Mouse (Mus musculus): Measurements from ENCODE around the gene Glis3. TPM values are rescaled to one million over a fixed set of nuclear protein-coding genes. Genes with fewer than 3 reads are reported as not detected.

Gene Glis3
- polyA plus RNA-seq (2014; fragmentation: Nextera tagmentation; extraction: Ambion mirVana) = 2.3 and 2.9 TPM in 2 replicates

GRCm38 (mm10) chr19:28679776-28680391, at the start of gene Glis3:
Gene Glis3, minus strand, starts transcription at chr19:28680077.
- DNase-seq (ENCODE audit: low spot score) = peak; percentile 76
- H3K9ac ChIP-seq (ENCODE audit: low read depth, low read length) = peak within 1 kb of the TSS; percentile 31

DNA sequence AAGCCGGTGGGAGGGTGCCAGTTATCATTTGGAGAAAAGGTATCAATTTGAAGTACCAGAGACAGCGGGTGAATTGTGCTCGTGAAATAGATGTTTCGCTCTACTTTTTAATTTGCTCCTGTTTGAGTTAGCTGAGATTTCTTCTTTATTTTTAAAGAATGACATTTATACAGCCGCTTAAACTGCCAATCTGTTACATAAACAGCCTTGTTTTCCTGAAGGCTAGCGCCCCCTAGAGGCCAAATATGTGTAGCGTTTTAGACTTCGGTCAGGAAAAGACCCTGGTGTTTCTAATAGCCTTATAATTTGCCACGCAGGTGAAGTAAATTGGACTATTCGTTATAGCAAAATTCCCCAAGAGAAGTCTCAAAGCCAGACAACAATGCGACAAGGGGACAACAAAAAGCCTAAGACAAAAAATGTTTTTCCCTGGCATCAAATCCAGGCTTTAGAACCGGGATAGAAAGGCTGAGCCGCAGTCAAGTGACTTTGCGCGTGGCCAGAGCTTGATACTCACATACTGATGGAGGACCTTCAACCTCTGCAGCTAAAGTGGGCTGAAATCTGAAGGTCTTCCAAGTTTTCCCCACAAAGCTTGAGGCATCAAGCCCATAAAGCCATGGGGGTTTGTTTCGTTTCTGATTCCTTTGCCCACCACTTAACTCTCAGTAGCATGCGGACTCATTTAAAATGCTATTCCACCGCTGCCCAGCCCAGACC, 46.4 kb upstream of the Glis3 start:
- Histone ChIP-seq H3K9ac (ENCODE audit: low read depth, low read length) (no peak overlapping the region), H3K4me1 (replicated peaks; ENCODE audit: control insufficient read depth, insufficient read depth, low read length) (no peaks in the 10 kb centered on the region), H3K36me3 (ENCODE audit: control insufficient read depth, insufficient read depth, low read length) (no peaks in the 10 kb centered on the region), H3K4me3 (ENCODE audit: low read depth, low read length) (no peak overlapping the region), H3K27me3 (ENCODE audit: control insufficient read depth, insufficient read depth, low read length) (peaks cover 2% of the 10 kb centered on the region; the same call in 1 of the 2 replicates), H3K9me3 (ENCODE audit: control insufficient read depth, low read length) (no peaks in the 10 kb centered on the region), H3K4me2 (replicated peaks; ENCODE audit: low read depth, low read length) (no peak overlapping the region), H3K27ac (ENCODE audit: low read depth, low read length) (no peak overlapping the region)
- DNase-seq (ENCODE audit: low spot score) (peak; percentile 81), ATAC-seq (ENCODE audit: low FRiP score) (no peak)
- WGBS = 58% methylated on average over 18 of the region's 18 CpGs

More at GRCm38 (mm10) chr19:28679776-28680391, at the start of gene Glis3:
- peaks cover 10% of the 10 kb centered on the region for H3K4me1 ChIP-seq (replicated peaks; ENCODE audit: control insufficient read depth, insufficient read depth, low read length)
- H3K27ac ChIP-seq (ENCODE audit: low read depth, low read length) = no peak within 1 kb of the TSS
- H3K27me3 ChIP-seq (ENCODE audit: control insufficient read depth, insufficient read depth, low read length) = peaks cover 16% of the 10 kb centered on the region
- no peaks in the 10 kb centered on the region for H3K36me3 ChIP-seq (ENCODE audit: control insufficient read depth, insufficient read depth, low read length)
- H3K9me3 ChIP-seq (ENCODE audit: control insufficient read depth, low read length) = no peaks in the 10 kb centered on the region
- H3K4me3 ChIP-seq (ENCODE audit: low read depth, low read length) = peak within 1 kb of the TSS; percentile 36
- WGBS = under 1% methylated on average over 47 of the region's 66 CpGs
- peak; percentile 93 for ATAC-seq (ENCODE audit: low FRiP score)
- peak within 1 kb of the TSS; percentile 72 for H3K4me2 ChIP-seq (replicated peaks; ENCODE audit: low read depth, low read length)

GRCm38 (mm10) chr19:28724641-28725040, 44.8 kb upstream of the Glis3 start:
- WGBS = 87% methylated on average over 7 of the region's 7 CpGs
- DNase-seq (ENCODE audit: low spot score) = no peak
- H3K4me2 ChIP-seq (replicated peaks; ENCODE audit: low read depth, low read length) = no peak overlapping the region
- H3K36me3 ChIP-seq (ENCODE audit: control insufficient read depth, insufficient read depth, low read length) = no peaks in the 10 kb centered on the region
- H3K9ac ChIP-seq (ENCODE audit: low read depth, low read length) = no peak overlapping the region
- H3K9me3 ChIP-seq (ENCODE audit: control insufficient read depth, low read length) = no peaks in the 10 kb centered on the region
- no peaks in the 10 kb centered on the region for H3K4me1 ChIP-seq (replicated peaks; ENCODE audit: control insufficient read depth, insufficient read depth, low read length)
- H3K4me3 ChIP-seq (ENCODE audit: low read depth, low read length) = no peak overlapping the region
- peaks cover 2% of the 10 kb centered on the region; the same call in 1 of the 2 replicates for H3K27me3 ChIP-seq (ENCODE audit: control insufficient read depth, insufficient read depth, low read length)
- H3K27ac ChIP-seq (ENCODE audit: low read depth, low read length) = no peak overlapping the region
- ATAC-seq (ENCODE audit: low FRiP score) = no peak

DNA sequence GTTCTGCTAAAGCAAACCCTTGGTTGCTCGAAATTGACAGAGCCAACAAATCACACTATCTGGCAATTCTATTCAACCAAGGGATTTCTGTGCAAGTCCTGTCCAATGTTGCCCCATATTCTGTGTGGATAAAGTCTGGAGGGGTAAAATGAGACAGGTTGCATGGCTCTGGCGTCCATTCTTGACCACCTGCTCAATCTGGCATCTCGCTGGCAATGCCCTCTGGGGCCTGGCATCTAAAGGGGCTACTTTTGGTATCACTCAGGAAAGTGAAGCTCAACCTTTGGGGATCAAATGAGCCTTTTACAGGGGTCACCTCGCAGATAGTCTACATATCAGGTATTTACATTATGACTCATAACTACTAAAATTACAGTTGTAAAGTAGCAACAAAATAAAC, 42.7 kb upstream of the Glis3 start:
- Histone ChIP-seq H3K9ac (ENCODE audit: low read depth, low read length) (no peak overlapping the region), H3K9me3 (ENCODE audit: control insufficient read depth, low read length) (no peaks in the 10 kb centered on the region), H3K27ac (ENCODE audit: low read depth, low read length) (no peak overlapping the region), H3K4me2 (replicated peaks; ENCODE audit: low read depth, low read length) (no peak overlapping the region), H3K27me3 (ENCODE audit: control insufficient read depth, insufficient read depth, low read length) (peaks cover 3% of the 10 kb centered on the region), H3K4me1 (replicated peaks; ENCODE audit: control insufficient read depth, insufficient read depth, low read length) (no peaks in the 10 kb centered on the region), H3K36me3 (ENCODE audit: control insufficient read depth, insufficient read depth, low read length) (no peaks in the 10 kb centered on the region), H3K4me3 (ENCODE audit: low read depth, low read length) (no peak overlapping the region)
- WGBS = 86% methylated on average over 4 of the region's 4 CpGs
- DNase-seq (ENCODE audit: low spot score) (no peak), ATAC-seq (ENCODE audit: low FRiP score) (no peak)

GRCm38 (mm10) chr19:28721834-28722233, 42.0 kb upstream of the Glis3 start:
- Histone ChIP-seq H3K4me2 (replicated peaks; ENCODE audit: low read depth, low read length) (no peak overlapping the region), H3K4me1 (replicated peaks; ENCODE audit: control insufficient read depth, insufficient read depth, low read length) (no peaks in the 10 kb centered on the region), H3K9ac (ENCODE audit: low read depth, low read length) (no peak overlapping the region), H3K9me3 (ENCODE audit: control insufficient read depth, low read length) (no peaks in the 10 kb centered on the region), H3K27me3 (ENCODE audit: control insufficient read depth, insufficient read depth, low read length) (peaks cover 6% of the 10 kb centered on the region), H3K27ac (ENCODE audit: low read depth, low read length) (no peak overlapping the region), H3K36me3 (ENCODE audit: control insufficient read depth, insufficient read depth, low read length) (no peaks in the 10 kb centered on the region), H3K4me3 (ENCODE audit: low read depth, low read length) (no peak overlapping the region)
- 63% methylated on average over 10 of the region's 10 CpGs for WGBS
- ATAC-seq (ENCODE audit: low FRiP score) (no peak), DNase-seq (ENCODE audit: low spot score) (no peak)

GRCm38 (mm10) chr19:28720016-28720415, 40.1 kb upstream of the Glis3 start:
- Histone ChIP-seq H3K27me3 (ENCODE audit: control insufficient read depth, insufficient read depth, low read length) (peaks cover 6% of the 10 kb centered on the region), H3K36me3 (ENCODE audit: control insufficient read depth, insufficient read depth, low read length) (no peaks in the 10 kb centered on the region)
- DNase-seq (ENCODE audit: low spot score) = no peak

GRCm38 (mm10) chr19:28714674-28715073, 34.8 kb upstream of the Glis3 start:
- H3K9me3 ChIP-seq (ENCODE audit: control insufficient read depth, low read length) = no peaks in the 10 kb centered on the region
- no peak overlapping the region for H3K4me3 ChIP-seq (ENCODE audit: low read depth, low read length)
- WGBS = 89% methylated on average over 4 of the region's 4 CpGs
- H3K27ac ChIP-seq (ENCODE audit: low read depth, low read length) = no peak overlapping the region
- H3K9ac ChIP-seq (ENCODE audit: low read depth, low read length) = no peak overlapping the region
- no peak for DNase-seq (ENCODE audit: low spot score)
- H3K36me3 ChIP-seq (ENCODE audit: control insufficient read depth, insufficient read depth, low read length) = no peaks in the 10 kb centered on the region
- no peak for ATAC-seq (ENCODE audit: low FRiP score)
- H3K27me3 ChIP-seq (ENCODE audit: control insufficient read depth, insufficient read depth, low read length) = peaks cover 4% of the 10 kb centered on the region; the same call in 1 of the 2 replicates
- H3K4me2 ChIP-seq (replicated peaks; ENCODE audit: low read depth, low read length) = no peak overlapping the region
- H3K4me1 ChIP-seq (replicated peaks; ENCODE audit: control insufficient read depth, insufficient read depth, low read length) = no peaks in the 10 kb centered on the region

More at GRCm38 (mm10) chr19:28720016-28720415, 40.1 kb upstream of the Glis3 start:
- H3K9ac ChIP-seq (ENCODE audit: low read depth, low read length) = no peak overlapping the region
- no peak overlapping the region for H3K4me2 ChIP-seq (replicated peaks; ENCODE audit: low read depth, low read length)
- no peak for ATAC-seq (ENCODE audit: low FRiP score)
- H3K4me3 ChIP-seq (ENCODE audit: low read depth, low read length) = no peak overlapping the region
- H3K4me1 ChIP-seq (replicated peaks; ENCODE audit: control insufficient read depth, insufficient read depth, low read length) = no peaks in the 10 kb centered on the region
- H3K9me3 ChIP-seq (ENCODE audit: control insufficient read depth, low read length) = no peaks in the 10 kb centered on the region
- H3K27ac ChIP-seq (ENCODE audit: low read depth, low read length) = no peak overlapping the region

DNA sequence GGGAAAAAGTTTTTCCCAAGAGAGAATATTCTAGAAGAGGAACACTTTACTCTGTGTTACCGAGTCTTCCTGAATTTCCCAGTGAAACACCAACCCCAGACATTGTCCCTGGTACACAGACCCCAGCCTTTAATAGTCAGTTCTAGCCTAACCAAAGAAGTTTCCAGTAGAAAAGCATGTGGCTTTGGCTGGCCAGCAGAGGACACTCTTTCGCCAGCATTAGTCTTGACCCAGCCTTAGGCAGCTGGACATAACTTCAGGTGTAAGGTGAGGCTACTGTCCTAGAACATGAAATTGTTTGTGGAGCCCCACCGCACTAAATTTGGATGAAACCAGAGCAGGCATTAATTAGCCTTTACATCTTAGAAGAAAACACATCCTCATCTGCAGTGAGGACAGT, 17.8 kb upstream of the Glis3 start:
- Histone ChIP-seq H3K9me3 (ENCODE audit: control insufficient read depth, low read length) (no peaks in the 10 kb centered on the region), H3K36me3 (ENCODE audit: control insufficient read depth, insufficient read depth, low read length) (no peaks in the 10 kb centered on the region), H3K9ac (ENCODE audit: low read depth, low read length) (no peak overlapping the region), H3K27me3 (ENCODE audit: control insufficient read depth, insufficient read depth, low read length) (no peaks in the 10 kb centered on the region), H3K4me3 (ENCODE audit: low read depth, low read length) (no peak overlapping the region), H3K4me2 (replicated peaks; ENCODE audit: low read depth, low read length) (no peak overlapping the region), H3K4me1 (replicated peaks; ENCODE audit: control insufficient read depth, insufficient read depth, low read length) (no peaks in the 10 kb centered on the region), H3K27ac (ENCODE audit: low read depth, low read length) (no peak overlapping the region)
- no peak for DNase-seq (ENCODE audit: low spot score)
- no peak for ATAC-seq (ENCODE audit: low FRiP score)
- 68% methylated on average over 3 of the region's 3 CpGs for WGBS

DNA sequence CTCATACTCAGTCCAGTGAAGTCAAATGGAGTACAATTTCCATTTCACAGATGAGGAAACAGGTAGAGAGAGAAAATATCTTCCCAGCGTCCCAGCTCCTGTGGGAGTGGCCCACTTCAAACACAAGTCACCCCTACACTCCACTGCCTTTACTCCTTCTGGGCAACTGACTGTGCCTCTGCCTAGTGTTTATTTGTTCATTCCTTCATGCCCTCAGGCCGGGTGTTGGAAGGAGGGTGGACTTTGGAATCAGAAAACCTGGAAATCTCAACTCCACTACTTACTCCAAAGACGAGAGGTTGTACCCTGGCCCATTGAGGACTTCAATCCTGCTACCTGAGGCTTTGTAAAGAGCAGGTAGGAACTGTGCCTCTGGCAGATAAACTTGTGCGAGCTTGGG, 6.5 kb upstream of the Glis3 start:
- WGBS = 78% methylated on average over 4 of the region's 4 CpGs
- DNase-seq (ENCODE audit: low spot score) (no peak), ATAC-seq (ENCODE audit: low FRiP score) (no peak)
- H3K4me1 ChIP-seq (replicated peaks; ENCODE audit: control insufficient read depth, insufficient read depth, low read length) = no peaks in the 10 kb centered on the region
- no peaks in the 10 kb centered on the region for H3K27me3 ChIP-seq (ENCODE audit: control insufficient read depth, insufficient read depth, low read length)
- H3K4me3 ChIP-seq (ENCODE audit: low read depth, low read length) = no peak overlapping the region
- H3K4me2 ChIP-seq (replicated peaks; ENCODE audit: low read depth, low read length) = no peak overlapping the region
- H3K9ac ChIP-seq (ENCODE audit: low read depth, low read length) = no peak overlapping the region
- no peaks in the 10 kb centered on the region for H3K36me3 ChIP-seq (ENCODE audit: control insufficient read depth, insufficient read depth, low read length)
- H3K27ac ChIP-seq (ENCODE audit: low read depth, low read length) = no peak overlapping the region
- no peaks in the 10 kb centered on the region for H3K9me3 ChIP-seq (ENCODE audit: control insufficient read depth, low read length)

Data from hindbrain, embryonic 11.5 days (tissue).